In the genomic region with DNA sequence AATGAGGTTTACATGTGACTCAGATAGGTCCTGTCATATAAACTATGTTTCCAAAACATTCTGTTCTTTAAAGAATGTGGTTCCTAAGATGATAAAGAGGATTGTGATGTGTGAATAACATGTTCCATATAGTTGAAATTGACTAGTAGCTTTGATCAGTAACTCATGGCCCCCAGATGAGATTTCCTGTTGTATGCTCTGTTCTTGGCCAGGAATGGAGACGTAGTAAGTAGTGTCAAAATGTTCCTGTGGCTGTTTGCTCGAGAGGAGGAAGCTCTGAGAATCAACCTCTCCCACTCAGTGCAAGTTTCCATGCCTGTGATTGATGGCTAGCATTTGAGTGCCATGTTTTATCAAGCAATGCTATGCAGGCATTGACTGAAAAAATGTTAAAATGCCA, we compare ENCODE assay signal across 22 mouse cellular contexts.
DNase-seq lines count a peak whose midpoint lies in the region; ATAC-seq and TF ChIP-seq lines count a peak whose summit lies in the region.
"Had no signal": no experiment of that assay in that cellular context is flagged by ENCODE, and none has a peak within 500 bp of the region (broad histone marks: within the 10 kb centered on the region; RNA-seq: fewer than 3 reads in every experiment).

No protein-coding gene starts in this region.

- H3K9ac ChIP-seq in lung, embryonic 15.5 days = no peak overlapping the region
- no peak overlapping the region for H3K9ac ChIP-seq in lung, postnatal 0 days (replicated peaks; ENCODE audit: low read depth)
- H3K9ac ChIP-seq: embryonic facial prominence, embryonic 13.5 days; embryonic facial prominence, embryonic 15.5 days; forebrain, embryonic 12.5 days had no signal

- H3K4me3 ChIP-seq in lung, embryonic 15.5 days = no peak overlapping the region
- no peak overlapping the region for H3K4me3 ChIP-seq in lung, postnatal 0 days (ENCODE audit: low read depth, low read length)
- H3K4me3 ChIP-seq: embryonic facial prominence, embryonic 13.5 days; embryonic facial prominence, embryonic 15.5 days; erythroblast, embryonic 14.5 days; forebrain, embryonic 10.5 days; forebrain, embryonic 12.5 days had no signal

- WGBS in lung, embryonic 15.5 days = 5% methylated on average over 2 of the region's 2 CpGs
- 8% methylated on average over 2 of the region's 2 CpGs for WGBS in lung, postnatal 0 days

- TF ChIP-seq CTCF in lung, postnatal 0 days (IDR thresholded peaks at IDR 0.05) = no peak

- H3K36me3 ChIP-seq in lung, embryonic 15.5 days = no peaks in the 10 kb centered on the region
- H3K36me3 ChIP-seq in lung, postnatal 0 days (ENCODE audit: insufficient read depth, low read length) = no peaks in the 10 kb centered on the region
- H3K36me3 ChIP-seq: embryonic facial prominence, embryonic 13.5 days; embryonic facial prominence, embryonic 15.5 days; forebrain, embryonic 10.5 days; forebrain, embryonic 12.5 days had no signal

- ATAC-seq in lung, embryonic 15.5 days (ENCODE audit: borderline replicate concordance, extremely low read depth, low FRiP score, low TSS enrichment) = peak; percentile 42; the same call in 1 of the 2 replicates
- peak; percentile 65 for ATAC-seq in lung, postnatal 0 days
- ATAC-seq: forebrain, embryonic 14.5 days; forebrain, embryonic 16.5 days had no signal

- no peak overlapping the region for H3K4me2 ChIP-seq in lung, embryonic 15.5 days
- H3K4me2 ChIP-seq in lung, postnatal 0 days (replicated peaks; ENCODE audit: low read depth, low read length) = no peak overlapping the region
- H3K4me2 ChIP-seq: embryonic facial prominence, embryonic 13.5 days; embryonic facial prominence, embryonic 15.5 days; forebrain, embryonic 12.5 days had no signal

- peak; percentile 83 for TF ChIP-seq EP300 in lung, postnatal 0 days (IDR thresholded peaks at IDR 0.05)

- H3K27me3 ChIP-seq in lung, embryonic 15.5 days = no peaks in the 10 kb centered on the region
- no peaks in the 10 kb centered on the region for H3K27me3 ChIP-seq in lung, postnatal 0 days (replicated peaks; ENCODE audit: insufficient read depth, low read length)
- H3K27me3 ChIP-seq: embryonic facial prominence, embryonic 13.5 days; embryonic facial prominence, embryonic 15.5 days; forebrain, embryonic 12.5 days had no signal

- no peaks in the 10 kb centered on the region; the same call in 1 of the 2 replicates for H3K4me1 ChIP-seq in lung, embryonic 15.5 days
- H3K4me1 ChIP-seq in lung, postnatal 0 days (ENCODE audit: insufficient read depth, low read depth, low read length) = no peaks in the 10 kb centered on the region
- H3K4me1 ChIP-seq: embryonic facial prominence, embryonic 13.5 days; embryonic facial prominence, embryonic 15.5 days; forebrain, embryonic 10.5 days; forebrain, embryonic 12.5 days had no signal

- no peak overlapping the region for H3K27ac ChIP-seq in lung, embryonic 15.5 days
- no peak overlapping the region for H3K27ac ChIP-seq in lung, postnatal 0 days (ENCODE audit: low read length)
- H3K27ac ChIP-seq: embryonic facial prominence, embryonic 13.5 days; embryonic facial prominence, embryonic 15.5 days; forebrain, embryonic 10.5 days; forebrain, embryonic 12.5 days had no signal

- no peaks in the 10 kb centered on the region for H3K9me3 ChIP-seq in lung, embryonic 15.5 days
- no peaks in the 10 kb centered on the region for H3K9me3 ChIP-seq in lung, postnatal 0 days (ENCODE audit: low read length)
- H3K9me3 ChIP-seq: embryonic facial prominence, embryonic 13.5 days; embryonic facial prominence, embryonic 15.5 days; forebrain, embryonic 10.5 days; forebrain, embryonic 12.5 days had no signal

- DNase-seq in lung, postnatal 36 days = no peak
- peak; percentile 65 for DNase-seq in lung, postnatal 0 days (ENCODE audit: low spot score)
- no peak for DNase-seq in lung, postnatal 4 days
- no peak for DNase-seq in kidney, adult 9 months
- DNase-seq: adrenal gland, adult 2 months; adrenal gland, postnatal 10 days; adrenal gland, postnatal 25 days; cerebellum, adult 11 months; cerebellum, adult 18-20 months; cerebellum, adult 8-10 months; cerebellum, adult 9-11 months; cerebellum, postnatal 14 days; cerebellum, postnatal 36 days; embryo, embryonic 11 days had no signal
